Mouse (Mus musculus) E14TG2a.4 (cell line): ENCODE measurements around the gene Acat1.

ENCODE experiments used
- CTCF ChIP-seq: conservative IDR thresholded peaks from 2 replicates; pipeline ENCODE4 v1.5.1; 2014; ENCODE audit warnings: low read length
- NANOG ChIP-seq: IDR thresholded peaks from 2 replicates; pipeline ENCODE4 v1.6.1; 2014; ENCODE audit warnings: borderline replicate concordance, low read length, mixed read lengths
- POU5F1 ChIP-seq: IDR thresholded peaks from 2 replicates; pipeline ENCODE4 v1.6.1; 2014; ENCODE audit warnings: low read length, borderline replicate concordance

- TF ChIP-seq CTCF, result no peak
- TF ChIP-seq POU5F1, result no peak
- no peak for TF ChIP-seq NANOG
These were observed 72.7 kb downstream of the Acat1 start for GRCm38 (mm10) chr9:53537336-53537965.
